Mouse (Mus musculus): Measurements from ENCODE around the gene Itgb2. TPM values are rescaled to one million over a fixed set of nuclear protein-coding genes. Genes with fewer than 3 reads are reported as not detected.

The Itgb2 gene
- total RNA-seq, 2 experiments from 2014 or later, result 2.1 to 4.5 TPM

DNA sequence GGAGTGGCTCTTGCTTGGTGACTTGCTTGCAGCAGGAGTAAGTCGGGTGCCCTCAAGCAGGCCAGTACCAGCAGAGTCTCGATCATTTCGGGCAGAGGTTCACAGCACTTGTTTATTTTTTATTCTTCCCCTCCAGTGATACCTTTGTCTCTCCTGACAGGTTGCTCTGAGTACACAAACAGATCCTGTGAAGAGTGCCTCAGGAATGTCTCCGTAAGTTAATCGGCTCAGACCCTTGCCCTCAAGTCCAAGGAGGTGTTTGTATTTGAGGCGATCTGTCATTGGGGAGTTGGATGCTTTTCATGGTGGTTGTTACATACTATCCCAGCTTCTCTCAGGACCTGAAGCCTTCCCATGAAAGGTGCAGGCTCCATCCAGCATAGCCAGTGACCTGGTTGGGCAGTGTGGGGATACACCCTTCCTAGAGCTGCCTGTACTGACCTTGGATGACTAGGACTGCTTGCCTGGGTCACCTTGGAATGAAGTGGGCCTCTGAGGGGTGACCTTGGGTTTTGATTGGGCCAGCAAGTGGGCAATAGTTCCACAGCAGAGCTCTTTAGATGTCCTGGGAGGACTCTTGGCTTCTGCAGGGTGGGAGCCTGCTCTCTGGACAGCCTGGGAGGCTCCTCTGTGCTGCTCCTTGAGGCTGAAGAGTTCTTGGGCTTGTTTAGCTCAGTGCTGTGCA is 57.2 kb downstream of the Itgb2 start:
- no peak for DNase-seq

GRCm38 (mm10) chr10:77588036-77588435 is 58.0 kb downstream of the Itgb2 start:
- DNase-seq, result no peak

DNA sequence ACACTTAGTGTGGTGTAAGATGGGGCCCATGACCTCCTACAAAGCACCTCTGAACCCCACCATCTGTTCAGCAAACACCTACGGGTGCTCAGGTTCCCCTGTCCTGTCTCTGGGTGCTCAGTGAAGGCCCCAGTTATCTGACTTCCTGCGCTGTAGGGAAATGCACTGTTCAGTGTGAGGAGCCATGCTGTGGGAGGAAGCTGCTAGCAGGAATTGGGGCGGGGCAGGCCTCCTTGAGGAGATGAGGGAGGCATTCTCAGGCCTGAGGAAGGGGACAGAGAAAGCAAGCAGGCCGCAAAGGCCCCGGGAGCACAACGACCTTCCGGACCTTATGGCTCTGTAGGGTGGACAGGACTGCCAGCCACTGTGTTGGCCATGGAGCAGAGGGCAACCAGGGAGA is 59.1 kb downstream of the Itgb2 start:
- DNase-seq, result no peak

DNA sequence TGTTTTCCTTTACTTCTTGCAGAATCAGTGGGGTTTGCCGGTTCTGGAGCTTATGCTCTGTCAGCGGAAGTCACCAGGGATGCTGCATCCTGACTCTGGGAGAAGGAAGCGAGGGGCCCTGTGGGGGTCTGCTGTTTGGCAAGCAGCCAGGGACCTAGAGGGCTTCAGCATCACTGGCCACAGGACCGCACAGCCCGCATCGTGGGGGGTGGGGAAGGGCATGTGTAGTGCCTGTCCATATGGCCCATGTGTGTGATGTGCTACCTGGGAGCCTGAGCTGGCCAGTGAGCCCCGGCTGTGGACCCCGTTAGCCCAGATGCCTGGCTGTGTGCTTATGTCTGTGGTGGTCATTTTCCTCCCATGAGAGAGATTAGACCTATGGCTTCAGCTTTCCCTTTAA is 59.7 kb downstream of the Itgb2 start:
- no peak for DNase-seq

- no peak for DNase-seq
Observed at GRCm38 (mm10) chr10:77590812-77591211, 60.8 kb downstream of the Itgb2 start.

GRCm38 (mm10) chr10:77591546-77591945 is 61.5 kb downstream of the Itgb2 start:
- DNase-seq, result no peak

DNA sequence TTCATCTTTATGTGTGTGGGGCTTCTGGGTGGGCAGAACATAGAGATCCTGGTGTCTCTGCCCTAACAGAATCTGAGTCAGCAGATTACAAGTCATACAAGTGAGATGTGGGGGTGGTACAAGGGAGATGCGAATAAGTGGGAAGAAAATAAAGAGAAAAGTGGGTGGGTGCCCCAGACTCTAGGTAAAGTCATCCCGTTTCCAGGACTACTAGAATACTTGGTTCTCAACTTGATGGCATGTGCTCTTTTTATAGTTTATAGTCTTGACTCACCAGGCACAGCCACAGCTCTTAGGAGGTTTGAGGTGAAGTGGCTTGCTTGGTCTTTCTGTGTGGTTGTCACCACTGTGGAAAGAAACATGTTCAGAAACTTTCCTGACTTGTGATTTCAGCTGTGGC is 66.0 kb downstream of the Itgb2 start:
- no peak for DNase-seq

DNA sequence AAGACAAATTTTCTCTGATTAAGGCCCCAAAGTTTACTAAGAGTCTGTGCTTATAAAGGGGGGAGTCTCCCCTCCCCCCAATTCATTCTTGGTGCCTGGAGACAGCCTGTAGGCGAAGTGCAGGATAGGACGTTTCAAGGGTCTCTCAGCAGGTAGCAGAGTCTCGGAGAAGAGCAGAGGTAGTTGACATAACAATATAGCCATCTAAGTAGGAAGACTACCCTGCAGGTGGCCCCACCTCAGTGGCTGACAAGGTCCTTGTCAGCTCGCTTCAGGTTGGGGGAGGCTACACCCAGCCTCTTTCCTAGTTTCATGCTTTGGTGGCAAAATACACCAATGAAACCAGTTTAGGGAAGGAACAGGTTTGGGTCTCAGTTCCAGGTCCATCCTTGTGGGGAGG is 73.0 kb downstream of the Itgb2 start:
- DNase-seq, result no peak

- no peak for DNase-seq
Observed at GRCm38 (mm10) chr10:77604111-77604510, 74.1 kb downstream of the Itgb2 start.

DNA sequence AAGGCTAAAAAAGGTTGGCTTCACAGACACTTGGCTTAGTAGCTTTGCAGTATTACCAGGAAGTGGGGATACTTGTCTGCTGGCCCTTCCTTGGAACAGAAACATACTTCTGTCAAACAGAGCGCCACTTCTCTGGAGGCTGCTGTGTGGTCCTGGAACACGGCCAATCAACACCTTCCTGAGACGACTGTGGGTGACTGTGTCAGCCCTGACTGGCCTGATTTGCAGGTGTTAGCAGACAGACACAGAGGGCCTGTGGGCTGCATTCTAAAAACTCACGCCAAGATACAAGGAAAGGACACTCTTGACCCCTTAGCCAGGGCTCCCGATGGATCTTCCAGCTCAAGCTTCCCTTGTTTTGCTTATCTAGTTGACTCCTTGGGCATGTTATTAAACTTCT is 74.9 kb downstream of the Itgb2 start:
- DNase-seq, result no peak

DNA sequence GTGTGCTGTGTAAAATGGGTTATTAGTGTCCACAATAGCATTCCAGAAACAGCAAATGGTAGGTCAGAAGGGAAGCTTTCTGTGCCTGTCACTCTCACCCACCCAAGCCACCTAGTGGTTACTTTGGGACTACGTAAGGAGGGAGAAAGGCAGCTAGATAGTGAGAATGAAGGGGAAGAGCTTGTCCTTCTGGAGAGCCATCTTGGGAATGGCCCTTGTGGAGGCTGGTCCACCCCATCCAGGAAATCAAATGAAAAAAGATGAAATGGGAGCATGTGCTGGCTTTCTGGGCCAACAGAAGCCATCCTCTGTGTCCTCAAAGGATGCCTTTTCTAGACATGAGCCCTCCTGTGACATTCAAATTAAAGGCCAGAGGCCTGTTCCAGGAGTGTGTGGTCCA is 75.3 kb downstream of the Itgb2 start:
- DNase-seq, result no peak

DNA sequence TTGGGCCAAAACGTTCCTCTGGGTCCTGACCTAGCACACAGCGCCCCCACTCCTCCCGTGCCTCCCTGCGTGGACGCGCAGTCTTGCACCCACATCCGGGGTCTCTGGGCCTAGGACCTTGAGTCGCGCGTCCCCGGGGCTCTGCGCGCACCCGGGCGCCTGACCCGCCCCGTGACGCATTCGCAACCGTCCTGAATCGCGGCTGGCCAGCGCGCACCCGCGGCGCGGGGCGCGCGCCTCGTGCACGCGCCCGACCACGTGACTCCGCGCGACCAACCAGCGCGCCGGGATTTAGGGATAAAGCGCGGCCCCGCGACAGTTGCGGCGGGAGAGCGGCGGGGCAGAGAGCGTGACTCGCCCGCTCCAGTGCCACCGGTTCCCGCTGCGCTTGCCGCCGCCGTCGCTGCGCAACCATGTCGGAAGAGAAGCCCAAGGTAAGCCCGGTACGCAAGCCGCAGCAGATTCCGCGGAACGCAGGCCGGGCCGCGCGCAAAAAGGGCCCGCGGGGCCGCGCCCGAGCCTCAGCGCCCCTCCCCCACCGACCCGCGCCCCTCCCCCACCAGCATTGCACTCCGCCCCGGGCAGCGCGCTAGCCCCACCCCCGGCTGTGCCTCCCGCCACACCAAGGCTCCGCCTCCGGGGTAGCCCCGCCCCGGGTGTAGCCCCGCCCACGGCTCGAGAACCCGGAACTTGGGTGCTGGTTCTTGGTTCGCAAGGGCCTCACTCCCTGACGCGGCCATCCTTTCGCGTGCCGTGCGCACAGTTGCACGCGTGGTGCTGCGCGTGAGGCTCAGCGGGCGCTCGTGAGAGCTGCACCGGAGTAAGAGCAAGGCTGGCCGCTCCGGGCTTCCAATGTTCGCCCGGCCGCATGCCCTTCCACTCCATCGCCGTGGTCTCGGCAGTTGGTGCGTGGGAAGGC is 76.1 kb downstream of the Itgb2 start, which contains the start of the genes Sumo3 and Gm49325:
Gene Sumo3, plus strand, starts transcription at position 190 of the 919 bp plus-strand sequence.
Gene Gm49325, plus strand, starts transcription at position 290 of the 919 bp plus-strand sequence.
- DNase-seq, result peak; percentile 99

DNA sequence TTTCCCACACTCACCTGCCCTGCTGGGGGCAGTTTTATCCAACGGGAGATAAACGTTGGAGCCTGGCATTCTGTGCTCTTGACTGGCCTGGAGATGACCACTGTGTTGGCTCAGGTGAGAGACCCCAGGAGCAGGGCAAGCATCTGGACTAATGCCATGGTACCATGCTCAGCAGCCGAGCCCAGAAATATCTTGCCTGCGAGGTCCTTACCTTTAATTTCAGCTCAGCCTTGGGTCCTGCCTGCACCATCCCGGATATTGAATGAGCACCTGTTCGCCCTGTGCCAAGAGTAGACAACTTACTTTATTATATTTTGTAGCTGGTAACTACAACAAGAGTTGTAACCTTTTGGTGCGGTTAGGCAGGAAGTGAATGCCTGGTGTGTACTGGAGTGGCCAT is 76.8 kb downstream of the Itgb2 start:
- no peak for DNase-seq

- DNase-seq, result no peak
Observed at GRCm38 (mm10) chr10:77607441-77607840, 77.4 kb downstream of the Itgb2 start.

- DNase-seq, result no peak
Observed at GRCm38 (mm10) chr10:77608589-77608988, 78.5 kb downstream of the Itgb2 start.

GRCm38 (mm10) chr10:77610221-77610961 is 80.3 kb downstream of the Itgb2 start:
- no peak for DNase-seq

- DNase-seq, result no peak
Observed at GRCm38 (mm10) chr10:77613409-77613808, 83.4 kb downstream of the Itgb2 start.

Other genes starting within 250 kb of the Itgb2 start
- 1 to 10 TPM; 7.5 to 9.2 TPM for gene Adarb1, start 112.0 kb upstream of the Itgb2 start, total RNA-seq (2021)
- 10 to 100 TPM in 1 of 2 experiments, 1 to 10 TPM in 1; 9.9 to 10.4 TPM for gene Fam207a, start 14.5 kb upstream of the Itgb2 start, total RNA-seq (2021)
- gene Pttg1ip, start 51.5 kb downstream of the Itgb2 start, total RNA-seq (2021), result 10 to 100 TPM; 70.2 to 71.3 TPM
- gene Sumo3, start 75.8 kb downstream of the Itgb2 start, total RNA-seq (2021), result 10 to 100 TPM; 64.5 to 65.3 TPM
- 10 to 100 TPM in 1 of 2 experiments, 1 to 10 TPM in 1; 10.0 to 11.4 TPM for gene Gm49325, start 75.9 kb downstream of the Itgb2 start, total RNA-seq (2021)
- gene Ube2g2, start 92.0 kb downstream of the Itgb2 start, total RNA-seq (2021), result 10 to 100 TPM; 81.3 to 85.4 TPM
- gene Tspear, start 156.3 kb downstream of the Itgb2 start, total RNA-seq (2021), result not detected
- gene Gm19402, start 160.5 kb downstream of the Itgb2 start, total RNA-seq (2021), result not detected
- gene Gm9508, start 167.0 kb downstream of the Itgb2 start, total RNA-seq (2021), result not detected
- gene Gm10272, start 176.4 kb downstream of the Itgb2 start, total RNA-seq (2021), result not detected
- gene Gm10024, start 181.2 kb downstream of the Itgb2 start, total RNA-seq (2021), result not detected
- gene Gm10142, start 185.6 kb downstream of the Itgb2 start, total RNA-seq (2021), result not detected
- not detected for gene Krtap12-1, start 190.3 kb downstream of the Itgb2 start, total RNA-seq (2021)
- not detected for gene Gm10100, start 196.2 kb downstream of the Itgb2 start, total RNA-seq (2021)
- not detected for gene Gm18596, start 212.4 kb downstream of the Itgb2 start, total RNA-seq (2021)
- gene Gm9736, start 221.1 kb downstream of the Itgb2 start, total RNA-seq (2021), result not detected
- gene Gm3233, start 229.4 kb downstream of the Itgb2 start, total RNA-seq (2021), result not detected
- not detected for gene Gm3238, start 241.1 kb downstream of the Itgb2 start, total RNA-seq (2021)
- gene Gm7138, start 246.7 kb downstream of the Itgb2 start, total RNA-seq (2021), result not detected

Data from gastrocnemius, postnatal 10 days (tissue).